Mouse (Mus musculus): ENCODE results near the gene Fkbp5. TPM values are rescaled to one million over a fixed set of nuclear protein-coding genes. Genes with fewer than 3 reads are reported as not detected.
"Not testable (repeated sequence)": the region's sequence is repeated elsewhere in the genome, so short reads cannot be mapped to it uniquely, and the experiment has no call there.

Gene Fkbp5
- polyA plus RNA-seq, 1 experiment = 13.5 TPM

GRCm38 (mm10) chr17:28374494-28374893, 142.8 kb downstream of the Fkbp5 start:
- DNase-seq (ENCODE audit: low spot score) = no peak

GRCm38 (mm10) chr17:28373821-28374220, 143.5 kb downstream of the Fkbp5 start:
- no peak for DNase-seq (ENCODE audit: low spot score)

- no peak for DNase-seq (ENCODE audit: low spot score)
Observed at GRCm38 (mm10) chr17:28371941-28372340, 145.4 kb downstream of the Fkbp5 start.

GRCm38 (mm10) chr17:28371286-28371685, 146.0 kb downstream of the Fkbp5 start:
- DNase-seq (ENCODE audit: low spot score) = no peak

GRCm38 (mm10) chr17:28369056-28369455, 148.3 kb downstream of the Fkbp5 start:
- no peak for DNase-seq (ENCODE audit: low spot score)

GRCm38 (mm10) chr17:28368449-28368848, 148.9 kb downstream of the Fkbp5 start:
- DNase-seq (ENCODE audit: low spot score) = peak; percentile 80

GRCm38 (mm10) chr17:28365122-28365521, 152.2 kb downstream of the Fkbp5 start, which contains the start of gene Tulp1:
Gene Tulp1, minus strand, starts transcription at chr17:28365222.
- DNase-seq (ENCODE audit: low spot score) = no peak

GRCm38 (mm10) chr17:28363507-28363906, 153.8 kb downstream of the Fkbp5 start:
- DNase-seq (ENCODE audit: low spot score) = no peak

GRCm38 (mm10) chr17:28362653-28363292, 154.6 kb downstream of the Fkbp5 start:
- DNase-seq (ENCODE audit: low spot score) = no peak

- no peak for DNase-seq (ENCODE audit: low spot score)
Observed at GRCm38 (mm10) chr17:28361921-28362652, 155.2 kb downstream of the Fkbp5 start.

GRCm38 (mm10) chr17:28360531-28361277, 156.6 kb downstream of the Fkbp5 start:
- no peak for DNase-seq (ENCODE audit: low spot score)

- DNase-seq (ENCODE audit: low spot score) = not testable (repeated sequence)
Observed at GRCm38 (mm10) chr17:28358576-28359261, 158.6 kb downstream of the Fkbp5 start.

- DNase-seq (ENCODE audit: low spot score) = no peak
Observed at GRCm38 (mm10) chr17:28355871-28356270, 161.5 kb downstream of the Fkbp5 start.

GRCm38 (mm10) chr17:28352018-28352417, 165.3 kb downstream of the Fkbp5 start:
- DNase-seq (ENCODE audit: low spot score) = no peak

GRCm38 (mm10) chr17:28351353-28351890, 165.9 kb downstream of the Fkbp5 start:
- DNase-seq (ENCODE audit: low spot score) = no peak

GRCm38 (mm10) chr17:28350466-28351352, 166.6 kb downstream of the Fkbp5 start, which contains the start of gene Tead3:
Gene Tead3, minus strand, starts transcription at chr17:28350817.
- peak; percentile 76 for DNase-seq (ENCODE audit: low spot score)

GRCm38 (mm10) chr17:28349901-28350465, 167.3 kb downstream of the Fkbp5 start:
- no peak for DNase-seq (ENCODE audit: low spot score)

GRCm38 (mm10) chr17:28349264-28349880, 168.0 kb downstream of the Fkbp5 start:
- no peak for DNase-seq (ENCODE audit: low spot score)
